Mouse (Mus musculus) small intestine, adult 2 months (tissue): ENCODE measurements around the gene Dnajb11.

ENCODE experiments used
- CTCF ChIP-seq: fragments of 200-500 bp; IDR thresholded peaks from 2 replicates; pipeline ENCODE4 v1.5.1; 2012; ENCODE audit warnings: low read depth, mild to moderate bottlenecking, control low read depth, inconsistent platforms, low read length, moderate library complexity, mixed read lengths; ENCODE audit not compliant: insufficient replicate concordance, insufficient read length; ENCODE audit errors: extremely low read depth
- POLR2A ChIP-seq: fragments of 200-500 bp; IDR thresholded peaks from 2 replicates; pipeline ENCODE4 v1.6.1; 2012; ENCODE audit warnings: low read depth, mild to moderate bottlenecking, control low read depth, inconsistent platforms, low read length, moderate library complexity

DNA sequence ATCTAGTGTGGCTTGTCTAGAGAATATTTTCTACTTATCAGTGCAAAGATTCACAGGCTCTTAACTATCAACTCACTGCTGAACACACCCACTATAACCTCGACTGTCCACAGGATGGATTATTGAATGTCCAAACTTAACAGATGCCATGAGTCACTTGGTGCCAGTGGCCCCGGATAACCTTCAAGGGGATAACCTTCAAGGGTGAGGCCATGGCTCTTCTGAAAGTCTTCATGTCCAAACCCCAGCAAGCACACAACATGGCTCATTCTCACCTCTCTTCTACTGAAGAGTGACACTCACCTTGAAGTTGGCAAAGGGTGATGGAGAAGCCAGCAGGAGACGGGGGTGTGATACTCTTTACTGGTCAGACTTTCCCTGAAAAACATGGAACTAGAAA is 29.1 kb downstream of the Dnajb11 start:
- TF ChIP-seq POLR2A (no peak), CTCF (no peak)
